Mouse (Mus musculus): ENCODE measurements around the gene Ifngr2.
A peak's percentile ranks its signal among the peaks of the same experiment; 100 is the strongest.

Ifngr2 gene

GRCm38 (mm10) chr16:91536372-91536771 lies 10.5 kb upstream of the Ifngr2 start:
- DNase-seq (ENCODE audit: low read depth, low spot score), result no peak

GRCm38 (mm10) chr16:91537065-91537464 lies 9.8 kb upstream of the Ifngr2 start:
- no peak for DNase-seq (ENCODE audit: low read depth, low spot score)

- no peak for DNase-seq (ENCODE audit: low read depth, low spot score)
These were observed 8.8 kb upstream of the Ifngr2 start for GRCm38 (mm10) chr16:91538051-91538450.

GRCm38 (mm10) chr16:91538513-91538912 lies 8.4 kb upstream of the Ifngr2 start:
- DNase-seq (ENCODE audit: low read depth, low spot score), result no peak

GRCm38 (mm10) chr16:91541573-91542081 lies 5.2 kb upstream of the Ifngr2 start:
- no peak for DNase-seq (ENCODE audit: low read depth, low spot score)

GRCm38 (mm10) chr16:91543619-91544018 lies 3.3 kb upstream of the Ifngr2 start:
- no peak for DNase-seq (ENCODE audit: low read depth, low spot score)

GRCm38 (mm10) chr16:91545597-91546281 lies 1.1 kb upstream of the Ifngr2 start:
- DNase-seq (ENCODE audit: low read depth, low spot score), result no peak

- DNase-seq (ENCODE audit: low read depth, low spot score), result peak; percentile 51
These were observed 459 bp upstream of the Ifngr2 start for GRCm38 (mm10) chr16:91546391-91546835.

GRCm38 (mm10) chr16:91547974-91548373 lies 1.1 kb downstream of the Ifngr2 start:
- DNase-seq (ENCODE audit: low read depth, low spot score), result no peak

- DNase-seq (ENCODE audit: low read depth, low spot score), result no peak
These were observed 1.7 kb downstream of the Ifngr2 start for GRCm38 (mm10) chr16:91548586-91548985.

GRCm38 (mm10) chr16:91548996-91549395 lies 2.1 kb downstream of the Ifngr2 start:
- no peak for DNase-seq (ENCODE audit: low read depth, low spot score)

- DNase-seq (ENCODE audit: low read depth, low spot score), result no peak
These were observed 2.7 kb downstream of the Ifngr2 start for GRCm38 (mm10) chr16:91549616-91550015.

- peak; percentile 71 for DNase-seq (ENCODE audit: low read depth, low spot score)
These were observed 4.2 kb downstream of the Ifngr2 start for GRCm38 (mm10) chr16:91551081-91551524.

- DNase-seq (ENCODE audit: low read depth, low spot score), result no peak
These were observed 5.2 kb downstream of the Ifngr2 start for GRCm38 (mm10) chr16:91552072-91552471.

GRCm38 (mm10) chr16:91553625-91554024 lies 6.8 kb downstream of the Ifngr2 start:
- no peak for DNase-seq (ENCODE audit: low read depth, low spot score)

GRCm38 (mm10) chr16:91555017-91555605 lies 8.2 kb downstream of the Ifngr2 start:
- DNase-seq (ENCODE audit: low read depth, low spot score), result no peak

GRCm38 (mm10) chr16:91556659-91557058 lies 9.8 kb downstream of the Ifngr2 start:
- no peak for DNase-seq (ENCODE audit: low read depth, low spot score)

GRCm38 (mm10) chr16:91557214-91557613 lies 10.3 kb downstream of the Ifngr2 start:
- DNase-seq (ENCODE audit: low read depth, low spot score), result no peak

- peak; percentile 78 for DNase-seq (ENCODE audit: low read depth, low spot score)
These were observed 10.8 kb downstream of the Ifngr2 start for GRCm38 (mm10) chr16:91557693-91558092.

GRCm38 (mm10) chr16:91561099-91561498 lies 14.2 kb downstream of the Ifngr2 start:
- DNase-seq (ENCODE audit: low read depth, low spot score), result peak; percentile 51

GRCm38 (mm10) chr16:91561541-91562457 lies 14.9 kb downstream of the Ifngr2 start:
- no peak for DNase-seq (ENCODE audit: low read depth, low spot score)
